Mouse (Mus musculus) kidney, adult 2 months (tissue): ENCODE results near the gene Calm1.

Source experiments
- CTCF ChIP-seq: fragments of 200-500 bp; conservative IDR thresholded peaks from 2 replicates; pipeline ENCODE4 v1.5.1; 2011; ENCODE audit warnings: low read depth, mild to moderate bottlenecking, control low read depth, low read length, moderate library complexity, mixed read lengths; ENCODE audit not compliant: insufficient read depth, insufficient read length
- POLR2A ChIP-seq: fragments of 200-500 bp; IDR thresholded peaks from one replicate; pipeline ENCODE4 v1.6.1; 2011; ENCODE audit warnings: low read depth, low read length, control low read depth

DNA sequence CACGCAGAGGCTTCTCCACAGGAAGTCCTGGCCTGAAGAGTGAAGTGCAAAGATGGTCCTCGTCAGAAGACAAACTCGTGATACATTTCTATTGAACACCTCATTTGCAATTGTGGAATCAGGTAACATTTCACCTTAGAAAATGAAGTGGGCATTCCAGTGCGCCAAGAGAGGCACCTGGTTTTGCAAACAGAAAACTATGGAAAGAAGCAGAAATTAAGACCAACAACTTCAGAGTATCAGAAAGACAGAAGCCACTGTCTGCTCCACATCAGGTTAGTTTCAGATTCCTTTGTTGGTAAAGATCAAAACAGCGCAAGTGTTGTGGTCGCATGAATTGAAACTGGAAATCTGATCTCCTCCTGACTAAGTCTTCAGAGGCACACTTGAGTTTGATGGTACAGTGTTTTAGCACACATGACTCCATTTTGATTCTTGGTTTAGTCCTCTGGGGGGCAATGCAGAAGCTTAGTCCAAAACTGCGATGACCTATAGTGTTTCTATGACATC is 34.2 kb upstream of the Calm1 start:
- TF ChIP-seq CTCF: no peak
- no peak for TF ChIP-seq POLR2A
